Mouse (Mus musculus): ENCODE data around the gene Prkcq.

Gene Prkcq

DNA sequence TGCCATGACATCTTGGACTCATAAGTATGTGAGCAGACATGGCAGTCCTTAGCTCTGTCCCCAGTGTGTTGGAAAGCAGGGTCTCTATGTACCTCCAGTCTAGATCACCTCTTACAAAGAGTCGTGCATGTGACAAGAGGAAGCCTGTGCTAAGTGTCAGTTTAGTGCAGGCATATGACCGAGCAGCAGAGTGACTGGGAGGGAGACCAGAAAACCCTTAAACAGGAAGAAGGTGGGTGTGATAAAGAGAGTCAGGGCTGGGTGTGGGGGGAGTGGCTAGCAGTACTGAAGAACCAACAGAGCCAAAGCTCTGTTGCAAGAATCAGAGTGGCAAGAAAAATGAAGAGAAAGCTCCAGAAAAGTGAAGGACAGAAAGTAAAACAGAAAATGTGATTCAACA lies 15.3 kb downstream of the Prkcq start:
- DNase-seq (ENCODE audit: low spot score), result no peak

- DNase-seq (ENCODE audit: low spot score), result no peak
Observed at GRCm38 (mm10) chr2:11188279-11188678, 16.4 kb downstream of the Prkcq start.

- DNase-seq (ENCODE audit: low spot score), result no peak
Observed at GRCm38 (mm10) chr2:11189150-11189767, 17.4 kb downstream of the Prkcq start.

DNA sequence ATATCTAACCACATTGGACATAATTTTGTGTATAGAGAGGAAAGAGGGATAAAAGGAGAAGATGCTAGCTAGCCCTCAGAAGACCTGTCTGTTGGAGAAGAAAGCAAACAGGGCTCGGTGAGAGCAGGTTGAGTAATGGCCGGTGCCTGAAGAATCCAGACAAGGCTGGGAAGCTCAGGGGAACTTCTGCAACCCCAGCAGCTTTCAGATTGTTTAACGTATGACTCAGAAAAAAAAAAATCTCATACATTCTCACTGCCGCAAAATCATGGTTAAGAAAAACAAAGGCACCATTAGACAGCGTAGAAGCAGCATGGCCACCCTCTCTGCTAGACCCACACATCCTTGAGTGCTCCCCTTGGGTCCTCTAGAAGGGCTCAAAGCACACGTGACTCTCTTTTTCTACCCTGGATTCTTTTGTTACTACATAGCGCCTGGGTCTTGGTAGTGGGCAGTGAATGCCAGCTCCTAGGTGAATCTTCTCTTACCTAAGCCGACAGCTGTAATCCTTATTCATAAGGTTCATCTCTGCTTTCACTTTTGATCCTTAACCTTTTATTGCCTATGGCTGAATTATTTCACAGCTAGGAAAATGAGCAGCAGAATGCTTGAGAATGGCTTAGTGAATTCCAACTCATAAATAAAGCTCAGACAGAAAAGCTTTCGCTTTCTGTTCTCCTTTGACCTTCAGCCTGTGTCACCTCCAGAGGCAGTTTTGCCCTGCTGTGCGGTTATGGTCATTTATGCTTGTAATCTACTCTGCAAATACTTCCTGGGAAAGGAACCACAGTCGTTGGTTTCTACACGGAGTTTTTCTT lies 20.6 kb downstream of the Prkcq start:
- no peak for DNase-seq (ENCODE audit: low spot score)

- DNase-seq (ENCODE audit: low spot score), result no peak
Observed at GRCm38 (mm10) chr2:11193099-11193618, 21.3 kb downstream of the Prkcq start.

- no peak for DNase-seq (ENCODE audit: low spot score)
Observed at GRCm38 (mm10) chr2:11194732-11195340, 22.9 kb downstream of the Prkcq start.

DNA sequence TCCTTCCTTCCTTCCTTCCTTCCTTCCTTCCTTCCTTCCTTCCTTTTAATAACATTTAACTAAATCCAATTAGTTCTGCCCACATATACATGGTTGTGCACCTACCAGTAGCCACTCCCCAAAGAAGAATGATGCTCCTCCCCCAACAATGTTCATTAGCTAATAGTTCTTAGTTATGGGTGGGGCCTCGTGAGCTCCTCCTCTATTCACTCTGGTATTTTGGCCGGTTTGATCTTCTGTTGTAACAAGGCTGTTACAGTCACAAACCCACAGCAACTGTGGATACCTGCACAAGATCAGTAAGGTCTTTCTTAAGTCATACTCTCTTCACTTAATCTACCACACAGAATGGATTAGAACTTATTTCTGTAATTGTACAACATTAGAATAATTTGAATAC lies 24.2 kb downstream of the Prkcq start:
- DNase-seq (ENCODE audit: low spot score), result no peak

- DNase-seq (ENCODE audit: low spot score), result no peak
Observed at GRCm38 (mm10) chr2:11196952-11197559, 25.1 kb downstream of the Prkcq start.

DNA sequence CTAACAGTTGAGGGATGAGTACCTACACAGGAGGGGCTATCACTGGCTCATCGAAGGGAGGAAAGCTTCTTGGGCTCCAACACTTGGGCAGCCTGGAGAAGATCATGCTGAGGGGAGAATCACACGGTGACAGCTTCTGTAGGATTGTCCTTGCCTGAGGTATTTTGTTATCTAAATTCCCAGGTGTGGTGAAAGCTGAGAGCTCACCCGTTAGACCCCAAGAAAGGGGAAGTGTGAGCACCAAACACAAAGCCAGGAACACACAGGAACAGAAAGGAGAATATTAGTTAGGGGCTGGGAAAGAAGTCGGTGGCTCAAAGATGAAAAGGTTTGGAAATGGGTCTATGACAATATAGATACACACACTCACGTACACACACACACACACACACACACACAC lies 27.7 kb downstream of the Prkcq start:
- no peak for DNase-seq (ENCODE audit: low spot score)

- DNase-seq (ENCODE audit: low spot score), result no peak
Observed at GRCm38 (mm10) chr2:11202841-11203240, 30.9 kb downstream of the Prkcq start.

GRCm38 (mm10) chr2:11203261-11203660 lies 31.4 kb downstream of the Prkcq start:
- DNase-seq (ENCODE audit: low spot score), result no peak

- no peak for DNase-seq (ENCODE audit: low spot score)
Observed at GRCm38 (mm10) chr2:11204232-11204631, 32.3 kb downstream of the Prkcq start.

GRCm38 (mm10) chr2:11204961-11205360 lies 33.1 kb downstream of the Prkcq start:
- DNase-seq (ENCODE audit: low spot score), result no peak

- no peak for DNase-seq (ENCODE audit: low spot score)
Observed at GRCm38 (mm10) chr2:11205720-11206119, 33.8 kb downstream of the Prkcq start.

- DNase-seq (ENCODE audit: low spot score), result no peak
Observed at GRCm38 (mm10) chr2:11208263-11208662, 36.4 kb downstream of the Prkcq start.

- DNase-seq (ENCODE audit: low spot score), result no peak
Observed at GRCm38 (mm10) chr2:11209335-11209734, 37.4 kb downstream of the Prkcq start.

- DNase-seq (ENCODE audit: low spot score), result no peak
Observed at GRCm38 (mm10) chr2:11210241-11210916, 38.5 kb downstream of the Prkcq start.

- peak; percentile 52 for DNase-seq (ENCODE audit: low spot score)
Observed at GRCm38 (mm10) chr2:11211961-11212562, 40.2 kb downstream of the Prkcq start.

GRCm38 (mm10) chr2:11216421-11216820 lies 44.5 kb downstream of the Prkcq start:
- DNase-seq (ENCODE audit: low spot score), result no peak

- DNase-seq (ENCODE audit: low spot score), result no peak
Observed at GRCm38 (mm10) chr2:11216847-11217246, 44.9 kb downstream of the Prkcq start.

DNA sequence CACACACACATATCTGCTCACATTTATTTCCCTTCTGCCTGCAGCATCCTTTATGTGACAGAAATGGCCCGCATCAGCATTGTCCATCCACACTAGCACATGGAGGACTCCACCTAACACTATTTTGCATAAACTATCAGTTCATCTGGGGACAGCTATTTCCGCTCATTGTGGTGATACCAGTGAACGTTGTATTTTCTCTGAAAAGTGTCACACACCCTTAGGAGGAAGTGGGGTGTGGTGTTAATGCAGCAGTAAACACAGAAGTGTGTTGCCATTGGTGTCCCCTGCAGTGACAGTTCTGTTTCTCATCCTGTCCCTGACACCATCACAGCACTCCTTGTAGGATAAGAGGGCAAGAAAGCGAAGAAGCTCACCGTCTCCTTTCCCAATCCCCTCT lies 46.2 kb downstream of the Prkcq start:
- DNase-seq (ENCODE audit: low spot score), result no peak

GRCm38 (mm10) chr2:11219262-11219661 lies 47.4 kb downstream of the Prkcq start:
- DNase-seq (ENCODE audit: low spot score), result no peak

Data from urinary bladder, postnatal 25 days (tissue).